Mouse (Mus musculus) olfactory bulb, adult 2 months (tissue): ENCODE results near the gene Acad11.

ENCODE experiments used
- CTCF ChIP-seq: fragments of 200-500 bp; IDR thresholded peaks from 2 replicates; pipeline ENCODE4 v1.5.1; 2012; ENCODE audit warnings: low read depth, mild to moderate bottlenecking, low read length, moderate library complexity; ENCODE audit not compliant: insufficient read depth
- POLR2A ChIP-seq: fragments of 200-500 bp; IDR thresholded peaks from 2 replicates; pipeline ENCODE4 v1.6.1; 2012; ENCODE audit warnings: mild to moderate bottlenecking, low read depth, low read length, moderate library complexity; ENCODE audit not compliant: insufficient read depth

DNA sequence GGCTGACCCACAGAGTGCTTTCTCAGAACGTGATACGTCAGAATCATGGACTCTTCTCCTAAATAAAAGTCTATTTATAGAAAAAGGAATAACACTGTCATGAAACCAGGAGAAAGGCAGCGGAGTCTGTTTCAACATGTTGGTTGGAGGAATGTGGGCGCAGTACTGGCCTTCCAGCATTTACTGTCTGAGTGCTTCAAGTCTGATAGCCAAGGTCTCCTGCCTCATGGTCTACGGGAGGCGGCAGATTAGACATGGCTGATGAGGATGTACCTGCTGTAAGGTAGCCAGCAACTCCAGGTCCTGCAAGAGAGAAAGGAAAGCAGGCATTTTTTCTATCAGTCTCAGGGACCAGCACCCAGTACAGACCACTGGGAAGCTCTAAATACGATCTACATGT is 88.9 kb downstream of the Acad11 start:
- TF ChIP-seq POLR2A (no peak), CTCF (no peak)
